Mouse (Mus musculus) telencephalon, adult 2 months (tissue): ENCODE results near the gene Tmem139.
A peak's percentile ranks its signal among the peaks of the same experiment; 100 is the strongest.

Source experiments
- DNase-seq: peaks from one replicate; pipeline ENCODE4 v3.0.0-alpha.2; 2011; ENCODE audit warnings: low read depth, low spot score

The Tmem139 gene

DNA sequence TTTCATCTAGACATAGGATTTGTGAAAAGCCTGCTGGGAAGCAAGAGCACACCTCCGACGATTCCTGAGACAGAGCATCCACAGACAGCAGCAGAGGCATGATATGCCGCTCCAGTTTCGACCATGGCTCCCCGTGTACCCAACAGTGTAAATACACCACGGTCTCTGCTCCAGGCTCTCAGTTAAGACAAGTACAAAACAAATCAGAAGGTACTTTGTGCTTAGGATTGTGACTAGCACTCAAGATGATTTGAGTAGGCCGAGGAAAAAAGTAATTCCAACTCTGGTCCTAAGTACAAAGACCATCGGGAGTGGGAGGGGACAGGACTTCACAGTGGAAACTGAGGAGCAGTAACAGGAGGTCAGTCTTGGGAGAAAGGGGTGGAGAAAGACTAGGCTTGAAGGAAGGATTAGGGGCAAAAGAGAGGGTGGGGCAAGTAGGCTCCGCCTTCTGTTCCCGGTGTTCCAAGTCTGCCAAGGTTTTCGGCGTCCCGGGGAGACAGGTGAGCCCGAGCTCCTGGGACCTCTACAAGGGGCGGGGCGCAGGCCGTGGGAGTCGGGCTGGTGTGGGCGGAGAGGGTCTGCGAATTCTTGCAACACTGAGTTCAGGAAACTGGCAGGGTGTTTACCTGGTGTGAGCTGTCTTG lies at the start of gene Tmem139:
TSS of gene Tmem139 (plus strand) at position 447 of the 647 bp plus-strand sequence.
- no peak for DNase-seq

DNA sequence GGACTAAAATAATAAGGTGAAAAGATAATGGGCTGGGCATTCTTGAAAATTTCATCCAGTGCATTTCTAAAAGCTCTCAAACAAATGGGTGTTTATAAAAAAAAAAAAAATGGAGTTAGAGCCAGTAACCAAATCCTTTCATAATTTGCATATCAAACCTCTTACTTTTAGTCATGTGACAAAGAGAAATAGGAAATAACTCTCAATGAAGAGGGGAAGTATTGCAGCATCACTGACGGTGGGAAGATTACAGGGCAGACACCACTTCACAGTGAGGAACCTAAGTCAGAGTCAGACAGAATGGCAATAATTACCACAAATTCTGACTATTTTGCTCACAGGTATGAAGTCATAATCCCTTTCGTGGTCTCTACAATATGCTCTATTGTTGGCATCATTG lies 46.7 kb upstream of the Tmem139 start, which contains the start of gene Tas2r144:
TSS of gene Tas2r144 (plus strand) at position 301 of the 400 bp plus-strand sequence.
- no peak for DNase-seq

- DNase-seq, result no peak
These were observed 39.5 kb upstream of the Tmem139 start for GRCm38 (mm10) chr6:42222286-42222685.

- no peak for DNase-seq
These were observed 36.7 kb upstream of the Tmem139 start for GRCm38 (mm10) chr6:42225046-42225445.

DNA sequence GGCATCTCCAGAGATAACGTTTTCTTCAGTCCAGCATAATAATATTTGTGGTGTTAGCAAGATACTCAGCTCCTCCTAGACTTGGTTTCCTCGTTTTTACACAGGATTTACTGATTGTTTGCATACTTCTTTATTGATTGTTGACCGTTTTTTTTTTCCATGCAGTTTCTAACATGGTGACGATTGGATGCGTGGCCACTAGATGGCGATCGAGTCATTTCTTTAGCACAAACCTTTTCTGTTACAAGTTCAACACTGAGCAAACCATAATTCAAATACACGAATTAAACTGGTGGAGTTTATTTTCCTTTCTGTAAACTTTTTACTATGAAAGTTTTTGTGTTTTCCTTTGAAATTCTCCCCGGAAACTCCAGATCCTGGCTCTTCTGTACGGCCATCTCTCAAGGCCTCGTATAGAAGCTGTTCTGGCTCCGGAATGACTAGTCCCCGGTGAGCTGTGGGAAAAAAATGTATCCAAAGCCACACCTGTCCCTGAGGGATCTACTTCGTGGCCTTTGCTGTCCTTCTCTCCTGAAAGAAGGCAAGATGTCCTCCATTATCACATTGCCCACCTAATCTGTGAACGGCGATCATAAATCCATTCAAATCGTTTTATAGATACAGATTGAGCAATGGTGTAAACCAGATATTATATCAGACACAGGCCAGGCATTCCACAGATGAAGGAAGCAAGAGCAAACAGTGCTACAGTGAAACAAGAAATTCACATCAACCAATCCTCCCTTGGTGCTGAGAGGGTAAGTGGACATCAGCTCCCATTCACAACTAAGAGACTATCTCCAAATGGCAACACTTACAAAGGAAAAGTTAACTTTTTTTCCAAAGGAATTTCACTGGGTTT lies 34.3 kb upstream of the Tmem139 start:
- peak; percentile 41 for DNase-seq

DNA sequence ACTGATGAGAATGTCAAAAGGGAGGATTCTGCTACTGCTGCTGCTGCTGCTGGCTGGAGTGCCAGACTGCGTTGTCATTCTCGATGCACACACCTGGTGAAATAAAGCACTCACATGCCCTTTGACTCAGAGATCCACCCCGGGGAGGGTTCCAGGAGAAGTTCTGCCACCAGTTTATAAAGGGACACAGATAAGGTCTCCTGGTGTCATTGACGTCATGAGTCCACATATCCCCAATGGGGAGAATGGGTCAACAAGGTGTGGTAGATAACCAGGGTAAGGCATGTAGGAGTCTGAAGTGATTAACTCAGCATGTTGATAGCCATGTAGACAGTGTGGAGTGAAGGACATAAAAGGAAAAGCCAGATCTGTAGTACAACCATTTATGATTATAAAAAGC lies 32.2 kb upstream of the Tmem139 start:
- DNase-seq, result no peak

GRCm38 (mm10) chr6:42231191-42231590 lies 30.6 kb upstream of the Tmem139 start:
- DNase-seq, result peak; percentile 64

DNA sequence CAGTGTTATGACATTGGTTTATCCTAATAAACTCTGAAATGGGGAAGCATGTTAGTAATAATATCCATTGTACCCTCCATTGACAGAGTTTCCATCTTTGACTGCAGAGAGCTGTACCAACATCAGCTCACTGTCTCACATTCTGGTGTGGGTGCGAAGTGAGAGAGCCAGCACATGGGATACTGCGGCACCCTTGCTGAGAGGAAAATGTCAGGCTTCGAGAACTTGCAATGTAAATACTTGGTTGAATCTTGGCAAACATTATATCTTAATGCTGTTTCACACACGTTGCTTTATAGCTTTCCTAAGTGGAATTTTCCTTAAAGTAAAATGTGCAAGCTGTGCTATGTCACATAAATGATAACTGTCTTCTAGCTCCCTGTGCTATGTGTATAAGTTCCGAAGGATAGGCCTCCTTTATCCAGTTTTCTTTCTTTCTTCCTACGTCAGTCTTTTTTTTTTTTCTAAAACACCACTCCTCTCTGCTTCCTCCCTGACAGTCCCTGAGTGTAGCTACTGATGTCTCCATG lies 24.4 kb upstream of the Tmem139 start:
- DNase-seq, result peak; percentile 66

DNA sequence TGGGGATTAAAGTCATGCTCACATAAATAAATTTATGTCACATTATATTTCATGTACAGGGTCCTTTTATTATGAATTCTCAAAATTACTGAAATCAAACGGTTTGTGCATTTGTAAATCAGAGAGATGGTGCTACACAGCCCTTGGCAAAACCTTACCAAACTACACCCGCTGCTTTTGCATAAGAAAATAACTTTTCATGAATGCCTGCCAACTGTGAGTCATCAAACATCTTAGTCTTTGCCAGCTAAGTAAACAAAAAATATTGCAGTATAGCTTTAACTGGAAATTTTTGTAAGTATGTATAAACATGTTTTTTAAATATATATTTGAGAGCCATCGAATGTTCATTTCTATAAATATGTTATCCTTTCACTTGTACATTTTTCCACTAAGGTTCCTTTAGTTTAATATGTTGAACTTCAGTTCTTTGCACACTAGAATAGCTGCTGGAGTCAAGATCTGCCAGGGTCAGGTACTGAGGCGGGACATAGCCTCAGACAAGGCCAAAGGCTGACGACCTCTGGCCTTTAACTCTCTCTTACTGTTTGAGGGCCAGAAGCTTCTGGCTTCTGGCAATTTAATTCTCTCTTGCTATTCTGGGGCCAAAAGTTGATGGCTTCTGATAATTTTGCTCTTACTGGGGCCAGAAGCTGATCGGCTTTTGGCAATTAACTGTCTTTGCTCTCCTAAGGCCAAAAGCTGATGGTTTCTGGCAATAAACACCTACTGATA lies 20.3 kb upstream of the Tmem139 start:
- peak; percentile 29 for DNase-seq

GRCm38 (mm10) chr6:42245711-42246353 lies 15.9 kb upstream of the Tmem139 start, which contains the start of gene Gstk1:
Gene Gstk1, plus strand, starts transcription at chr6:42245935.
- peak; percentile 76 for DNase-seq

DNA sequence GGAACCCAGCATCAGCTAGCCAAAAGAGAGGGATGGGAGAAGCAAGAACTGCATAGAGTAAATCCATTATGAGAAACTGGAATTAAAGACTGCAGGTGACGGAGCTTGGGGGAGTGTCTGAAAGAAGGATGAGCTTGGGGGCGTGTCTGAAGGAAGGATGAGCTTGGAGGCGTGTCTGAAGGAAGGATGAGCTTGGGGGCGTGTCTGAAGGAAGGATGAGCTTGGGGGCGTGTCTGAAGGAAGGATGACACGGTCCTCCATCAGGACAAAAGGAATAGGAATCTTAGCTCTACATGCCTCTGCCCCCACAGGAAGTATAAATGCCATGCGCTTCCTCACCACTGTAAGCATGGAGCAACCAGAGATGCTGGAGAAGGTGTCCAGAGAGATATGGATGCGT lies 14.6 kb upstream of the Tmem139 start:
- DNase-seq, result no peak

DNA sequence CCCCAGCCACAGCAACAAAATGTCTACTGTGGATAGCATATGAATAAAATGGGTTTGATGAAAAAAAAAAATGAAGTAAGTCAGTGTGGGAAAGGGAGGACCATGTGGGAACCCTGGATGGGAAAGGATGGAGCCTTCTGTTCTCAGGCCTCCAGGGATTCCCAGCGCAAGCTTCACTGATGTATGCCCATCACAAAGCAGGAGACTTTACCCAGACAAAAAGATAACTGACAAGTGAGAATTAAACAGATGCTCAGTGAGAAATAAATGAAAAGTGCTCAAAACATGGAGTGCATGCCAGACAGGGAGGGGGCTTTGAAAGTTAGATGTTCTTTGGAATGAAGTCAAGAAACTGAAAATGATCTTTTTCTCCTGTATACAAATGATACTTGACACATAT lies 13.8 kb upstream of the Tmem139 start:
- no peak for DNase-seq

GRCm38 (mm10) chr6:42251791-42252190 lies 10.0 kb upstream of the Tmem139 start:
- no peak for DNase-seq

- DNase-seq, result peak; percentile 15
These were observed 8.7 kb upstream of the Tmem139 start for GRCm38 (mm10) chr6:42253103-42253502.

- peak; percentile 15 for DNase-seq
These were observed 4.4 kb upstream of the Tmem139 start for GRCm38 (mm10) chr6:42257303-42257863.

GRCm38 (mm10) chr6:42260430-42260829 lies 1.3 kb upstream of the Tmem139 start:
- DNase-seq, result no peak

DNA sequence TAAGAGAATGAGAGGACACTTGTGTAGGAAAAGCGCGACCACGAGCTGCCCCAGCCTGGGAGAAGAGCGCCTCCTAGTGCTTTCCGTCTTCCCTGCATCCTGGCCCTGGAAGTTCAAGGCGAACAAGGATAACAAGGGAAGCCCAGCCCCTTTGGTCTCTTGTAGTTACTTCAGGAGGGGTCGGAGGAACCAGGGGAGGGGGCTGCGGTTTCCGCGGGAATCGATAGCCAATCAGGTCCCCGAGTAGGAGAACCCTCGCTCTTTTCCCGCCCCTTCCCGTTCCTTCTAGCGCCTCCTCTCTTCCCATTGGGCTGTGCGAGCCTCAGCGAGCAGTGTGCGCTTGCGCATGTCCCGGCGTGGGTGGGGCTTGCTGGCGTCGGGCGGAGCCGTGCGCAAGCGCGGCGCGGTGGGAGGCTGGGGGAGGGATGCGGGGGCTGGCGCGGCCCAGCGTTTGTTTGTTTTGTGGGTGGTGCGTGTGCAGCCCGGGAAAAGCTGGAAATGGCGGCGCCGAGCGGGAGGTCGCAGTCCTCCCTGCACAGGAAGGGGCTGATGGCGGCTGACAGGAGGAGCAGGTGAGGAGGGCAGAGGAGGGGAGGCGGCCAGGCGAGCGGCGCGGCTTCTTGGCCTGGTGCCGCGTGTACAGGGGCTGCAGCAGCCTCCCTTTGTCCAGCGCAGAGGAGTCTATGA lies 3.0 kb downstream of the Tmem139 start, which contains the start of gene Casp2:
TSS of gene Casp2 (plus strand) at position 360 of the 687 bp plus-strand sequence.
- peak; percentile 99 for DNase-seq

GRCm38 (mm10) chr6:42265391-42266330 lies 3.9 kb downstream of the Tmem139 start:
- peak; percentile 11 for DNase-seq

DNA sequence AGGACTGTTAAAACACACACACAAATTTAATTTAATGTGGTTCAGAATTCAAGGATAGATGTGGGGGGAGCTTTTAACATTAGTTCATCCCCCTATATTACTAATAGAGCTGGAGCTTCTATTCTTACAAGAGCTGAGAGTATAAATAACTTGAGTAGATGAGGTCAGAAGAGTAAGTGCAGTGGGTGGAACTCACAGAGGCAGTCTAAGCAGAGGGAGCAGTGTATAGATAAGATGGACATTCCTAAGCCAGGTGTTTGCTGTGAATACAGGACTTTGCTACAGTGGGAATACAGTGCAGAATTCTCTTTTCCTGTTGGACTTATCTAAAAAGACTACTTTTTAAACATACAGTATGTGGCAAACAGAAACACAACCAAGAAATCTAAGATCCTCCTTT lies 9.0 kb downstream of the Tmem139 start:
- DNase-seq, result no peak
